Mouse (Mus musculus) CD4-positive naive resting alpha-beta T cell, adult 76 days (primary cell): ENCODE data around the gene Usp5. TPM values are rescaled to one million over a fixed set of nuclear protein-coding genes. Genes with fewer than 3 reads are reported as not detected.

Source experiments
- total RNA-seq: library from RNA; stranded (reverse); gene quantifications from one replicate; pipeline ENCODE4 v1.2.4, GENCODE M21; 2023

Usp5 gene
- 61.8 TPM for total RNA-seq

GRCm38 (mm10) chr6:124828868-124829798 is at the start of gene Usp5, which contains the start of gene Cdca3:
Usp5 (minus strand) TSS chr6:124829484.
Cdca3 (plus strand) TSS chr6:124829547.

GRCm38 (mm10) chr6:124863658-124864298 is 34.5 kb upstream of the Usp5 start, which contains the start of gene Gpr162:
Gpr162 (minus strand) TSS chr6:124863983.

GRCm38 (mm10) chr6:124856916-124857839 is 27.9 kb upstream of the Usp5 start, which contains the start of gene P3h3:
P3h3 (minus strand) TSS chr6:124857752.

GRCm38 (mm10) chr6:124840241-124841167 is 11.2 kb upstream of the Usp5 start, which contains the start of gene Gnb3:
Gnb3 (minus strand) TSS chr6:124840275.

GRCm38 (mm10) chr6:124813933-124814332 is 15.4 kb downstream of the Usp5 start, which contains the start of gene Tpi1:
Tpi1 (minus strand) TSS chr6:124814296.

GRCm38 (mm10) chr6:124808358-124809012 is 20.8 kb downstream of the Usp5 start, which contains the start of gene Spsb2:
Spsb2 (plus strand) TSS chr6:124808661.

GRCm38 (mm10) chr6:124779222-124779983 is 49.9 kb downstream of the Usp5 start, which contains the start of gene Lrrc23:
Lrrc23 (minus strand) TSS chr6:124779727.

GRCm38 (mm10) chr6:124769101-124769765 is 60.1 kb downstream of the Usp5 start, which contains the start of gene Eno2:
Eno2 (minus strand) TSS chr6:124769673.

Other genes starting within 250 kb of the Usp5 start
- gene C1s2, start 193.4 kb downstream of the Usp5 start, total RNA-seq, result not detected
- gene Lpcat3, start 166.5 kb downstream of the Usp5 start, total RNA-seq, result 57.6 TPM
- 163 TPM for gene Emg1, start 117.3 kb downstream of the Usp5 start, total RNA-seq
- gene Phb2, start 117.1 kb downstream of the Usp5 start, total RNA-seq, result 127 TPM
- 175 TPM for gene Ptpn6, start 90.8 kb downstream of the Usp5 start, total RNA-seq
- gene Grcc10, start 88.1 kb downstream of the Usp5 start, total RNA-seq, result 222 TPM
- 1.9 TPM for gene Gm45234, start 73.5 kb downstream of the Usp5 start, total RNA-seq
- 151 TPM for gene Atn1, start 73.0 kb downstream of the Usp5 start, total RNA-seq
- 2.5 TPM for gene Eno2, start 59.8 kb downstream of the Usp5 start, total RNA-seq
- 10.3 TPM for gene Lrrc23, start 49.8 kb downstream of the Usp5 start, total RNA-seq
- 3.4 TPM for gene Spsb2, start 20.8 kb downstream of the Usp5 start, total RNA-seq
- 25.6 TPM for gene Tpi1, start 15.2 kb downstream of the Usp5 start, total RNA-seq
- 4.2 TPM for gene Cdca3, start 63 bp upstream of the Usp5 start, total RNA-seq
- gene Gnb3, start 10.8 kb upstream of the Usp5 start, total RNA-seq, result not detected
- gene P3h3, start 28.3 kb upstream of the Usp5 start, total RNA-seq, result not detected
- gene Gpr162, start 34.5 kb upstream of the Usp5 start, total RNA-seq, result 0.82 TPM
- gene Cd4, start 58.7 kb upstream of the Usp5 start, total RNA-seq, result 401 TPM
- gene Lag3, start 82.2 kb upstream of the Usp5 start, total RNA-seq, result 2.6 TPM
- gene Ptms, start 90.6 kb upstream of the Usp5 start, total RNA-seq, result 60.5 TPM
- gene Mlf2, start 101.9 kb upstream of the Usp5 start, total RNA-seq, result 72.1 TPM
- gene Cops7a, start 136.1 kb upstream of the Usp5 start, total RNA-seq, result 40.5 TPM
- gene Pianp, start 167.2 kb upstream of the Usp5 start, total RNA-seq, result 1.1 TPM
- 79.4 TPM for gene Zfp384, start 179.7 kb upstream of the Usp5 start, total RNA-seq
- gene Ing4, start 210.3 kb upstream of the Usp5 start, total RNA-seq, result 72.1 TPM
- 10.1 TPM for gene Acrbp, start 220.2 kb upstream of the Usp5 start, total RNA-seq
- 12.8 TPM for gene Lpar5, start 238.4 kb upstream of the Usp5 start, total RNA-seq